Mouse (Mus musculus): ENCODE results near the gene Csnk1e.
A peak's percentile ranks its signal among the peaks of the same experiment; 100 is the strongest.

The Csnk1e gene

DNA sequence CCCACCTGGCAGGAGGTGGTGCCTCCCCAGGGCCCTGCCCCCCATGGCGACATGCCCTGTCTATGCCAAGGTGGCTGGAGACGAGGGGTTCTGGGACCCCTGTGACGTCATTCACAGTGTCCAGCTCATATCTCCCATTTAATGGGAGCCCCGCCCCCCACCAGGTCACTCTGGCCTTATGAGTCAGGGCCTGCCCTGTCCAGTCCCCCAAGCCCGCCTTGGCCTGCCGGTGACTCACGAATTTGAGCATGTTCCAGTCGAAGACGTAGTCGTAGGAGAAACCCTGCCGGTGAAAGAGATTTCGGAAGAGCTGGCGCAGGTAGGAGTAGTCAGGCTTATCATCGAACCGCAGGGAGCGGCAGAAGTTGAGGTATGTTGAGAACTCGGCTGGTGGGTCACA, 30.8 kb downstream of the Csnk1e start:
- DNase-seq (ENCODE audit: low spot score in 2 of 2): no peak

DNA sequence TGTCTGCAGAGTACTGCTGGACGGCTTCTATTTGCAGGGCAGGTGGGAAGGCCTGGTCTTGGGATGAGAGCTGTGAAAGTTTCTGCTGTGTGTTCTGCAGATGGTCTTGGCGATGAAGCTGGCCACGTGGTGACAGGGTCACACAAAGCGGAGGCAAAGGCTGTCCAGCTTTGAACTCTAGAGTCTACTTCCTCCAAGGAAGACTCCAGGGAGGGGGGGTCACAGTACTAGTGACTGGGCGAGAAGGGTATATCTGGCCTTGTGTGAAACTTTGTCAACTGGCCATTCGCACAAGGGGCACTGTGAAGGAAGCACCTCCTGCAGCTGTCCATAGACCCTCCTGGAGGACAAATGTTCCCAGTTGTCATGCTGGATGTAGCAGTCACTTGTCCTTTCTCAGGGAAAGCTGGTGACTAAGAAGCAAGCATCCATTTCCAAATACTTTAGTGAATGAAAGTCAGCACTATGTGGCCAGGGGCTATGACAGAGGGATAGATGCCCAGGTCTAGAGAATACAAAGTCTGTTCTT, 32.6 kb downstream of the Csnk1e start:
- DNase-seq (ENCODE audit: low spot score in 2 of 2): no peak

DNA sequence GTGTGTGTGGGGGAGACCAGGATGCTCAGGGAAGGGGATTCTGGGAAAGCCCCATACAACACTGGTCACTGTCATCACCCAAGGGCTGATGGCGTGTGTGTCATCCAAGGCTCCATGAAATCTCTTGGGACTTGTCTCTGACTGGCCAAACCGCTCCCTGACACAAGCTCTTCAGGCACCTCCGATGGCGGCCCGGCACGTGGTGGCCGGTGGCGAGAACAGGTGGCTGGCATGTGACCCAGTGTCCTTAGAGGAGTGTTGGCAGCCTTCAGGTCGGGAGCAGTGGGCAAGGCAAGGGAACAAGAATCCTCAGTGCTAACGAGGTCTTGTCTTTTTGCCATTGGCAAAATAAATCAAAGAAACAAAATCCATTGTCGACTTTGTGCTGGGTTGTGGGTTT, 36.7 kb downstream of the Csnk1e start:
- no peak for DNase-seq (ENCODE audit: low spot score in 2 of 2)

DNA sequence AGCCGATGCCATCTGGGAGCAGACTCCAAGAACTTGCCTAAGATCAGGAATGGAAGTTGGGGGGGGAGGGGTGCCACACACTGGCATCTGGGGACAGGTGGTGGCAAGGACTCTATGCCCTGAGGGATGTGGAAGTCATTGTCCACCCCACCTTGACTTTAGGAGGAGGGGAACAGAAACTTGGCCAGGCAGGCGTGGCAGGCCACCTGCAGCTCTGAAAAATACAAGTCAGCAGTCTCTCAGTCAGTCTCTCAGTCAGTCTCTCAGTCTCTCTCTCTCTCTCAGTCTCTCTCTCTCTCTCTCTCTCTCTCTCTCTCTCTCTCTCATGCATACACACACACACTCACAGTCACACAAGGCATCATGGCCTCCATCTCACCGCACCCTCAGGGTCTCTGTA, 37.1 kb downstream of the Csnk1e start:
- no peak for DNase-seq (ENCODE audit: low spot score in 2 of 2)

DNA sequence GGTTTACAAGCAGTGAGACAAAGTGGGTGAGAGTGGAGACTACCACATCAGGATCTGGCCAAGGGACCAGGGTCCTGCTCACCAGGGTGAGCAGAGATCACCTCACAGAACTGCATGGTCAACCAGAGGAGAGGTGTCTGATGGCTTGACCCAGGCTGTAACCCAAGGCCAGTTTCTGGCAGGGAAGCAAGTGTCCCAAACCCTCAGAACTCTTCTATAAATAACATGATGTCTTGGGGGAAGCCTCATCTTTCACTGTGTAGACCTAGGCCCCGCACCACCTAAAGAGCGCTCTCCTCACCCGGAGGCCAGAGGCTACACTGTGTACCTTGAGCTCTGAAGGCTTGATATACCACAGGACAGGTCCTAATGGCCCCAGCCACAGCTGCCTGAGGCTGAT, 38.0 kb downstream of the Csnk1e start:
- no peak for DNase-seq (ENCODE audit: low spot score in 2 of 2)

DNA sequence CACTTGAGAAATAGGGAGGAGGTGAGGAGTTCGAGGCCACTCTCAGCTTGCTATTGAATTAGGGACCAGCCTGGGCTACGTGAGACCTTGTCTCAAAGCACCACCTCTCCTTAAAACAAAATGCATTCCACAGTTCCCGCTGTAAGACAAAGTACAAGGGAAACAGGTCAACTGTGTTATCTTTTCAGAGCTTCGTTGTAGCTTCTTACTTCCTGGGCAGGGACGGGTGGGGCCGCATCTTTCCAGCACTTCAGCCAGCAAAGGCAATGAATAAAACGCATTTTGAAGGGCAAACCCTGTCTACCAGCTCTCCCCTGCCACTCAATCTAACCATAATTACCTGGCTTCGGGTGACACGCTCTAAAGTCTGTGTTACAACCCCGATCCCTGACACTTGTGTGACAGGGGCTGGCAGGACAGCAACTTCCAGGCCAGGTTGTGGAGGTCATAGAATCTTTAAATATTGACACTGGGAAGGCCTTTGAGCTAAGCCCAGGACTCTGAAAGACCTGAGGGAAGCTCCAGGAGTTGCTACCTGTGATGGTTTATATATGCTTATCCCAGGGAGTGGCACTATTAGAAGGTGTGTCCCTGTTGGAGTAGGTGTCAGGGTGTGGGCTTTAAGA, 38.8 kb downstream of the Csnk1e start:
- no peak for DNase-seq (ENCODE audit: low spot score in 2 of 2)

DNA sequence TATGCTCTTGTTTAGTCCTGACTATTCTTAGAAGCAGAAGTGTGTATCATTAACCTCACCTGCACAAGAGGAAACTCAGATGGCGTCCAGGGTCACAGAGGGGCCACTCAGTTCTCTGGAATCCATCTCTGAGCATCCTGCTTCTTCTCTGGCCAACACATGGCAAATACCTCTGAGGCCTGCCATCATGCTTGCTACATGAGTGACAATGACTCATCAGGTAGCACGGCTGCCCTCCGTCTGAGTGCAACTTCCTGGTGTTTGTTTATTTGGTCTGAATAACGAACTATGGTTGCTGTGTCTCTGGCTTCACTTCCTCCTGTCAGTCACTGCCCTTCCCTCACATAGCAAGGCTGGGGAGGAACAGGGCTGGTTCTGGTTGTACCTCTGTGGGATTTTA, 40.9 kb downstream of the Csnk1e start:
- DNase-seq (ENCODE audit: low spot score in 2 of 2): no peak

DNA sequence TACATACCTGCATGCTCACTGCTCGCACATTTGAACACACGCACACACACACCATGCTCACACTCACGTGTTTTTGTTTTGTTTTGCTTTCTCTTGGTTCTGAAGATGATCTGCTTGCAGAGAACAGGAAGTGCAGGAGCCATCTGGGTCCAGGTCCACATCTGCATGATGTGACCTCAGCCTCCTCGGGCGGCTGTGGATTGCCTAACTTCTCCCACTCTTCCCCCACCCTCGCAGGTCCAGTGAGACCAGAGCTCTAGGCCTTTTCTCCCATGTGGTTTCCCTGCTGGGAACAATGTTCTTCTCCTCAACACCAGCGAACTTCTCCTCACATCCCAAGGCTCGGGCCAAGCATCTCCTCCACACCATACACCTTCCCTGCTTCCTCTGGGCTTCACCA, 41.6 kb downstream of the Csnk1e start:
- DNase-seq (ENCODE audit: low spot score in 2 of 2): no peak

DNA sequence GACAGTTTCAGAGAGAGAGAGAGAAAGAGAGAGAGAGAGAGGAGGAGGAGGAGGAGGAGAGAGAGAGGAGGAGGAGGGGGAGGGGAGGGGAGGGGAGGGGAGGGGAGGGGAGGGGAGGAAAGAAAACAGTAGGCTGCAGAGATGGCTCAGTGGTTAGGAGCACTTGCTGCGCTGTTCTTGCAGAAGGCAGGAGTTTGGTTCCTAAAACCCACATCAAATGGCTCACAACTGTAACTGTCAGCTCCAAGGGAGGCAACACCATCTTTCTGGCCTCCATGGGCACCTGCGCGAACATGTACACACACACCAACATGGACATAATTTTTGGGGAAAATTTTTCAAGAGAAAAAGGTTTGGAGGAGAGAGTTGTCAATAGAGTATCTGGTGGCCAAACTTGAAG, 42.2 kb downstream of the Csnk1e start:
- DNase-seq (ENCODE audit: low spot score in 2 of 2): no peak

DNA sequence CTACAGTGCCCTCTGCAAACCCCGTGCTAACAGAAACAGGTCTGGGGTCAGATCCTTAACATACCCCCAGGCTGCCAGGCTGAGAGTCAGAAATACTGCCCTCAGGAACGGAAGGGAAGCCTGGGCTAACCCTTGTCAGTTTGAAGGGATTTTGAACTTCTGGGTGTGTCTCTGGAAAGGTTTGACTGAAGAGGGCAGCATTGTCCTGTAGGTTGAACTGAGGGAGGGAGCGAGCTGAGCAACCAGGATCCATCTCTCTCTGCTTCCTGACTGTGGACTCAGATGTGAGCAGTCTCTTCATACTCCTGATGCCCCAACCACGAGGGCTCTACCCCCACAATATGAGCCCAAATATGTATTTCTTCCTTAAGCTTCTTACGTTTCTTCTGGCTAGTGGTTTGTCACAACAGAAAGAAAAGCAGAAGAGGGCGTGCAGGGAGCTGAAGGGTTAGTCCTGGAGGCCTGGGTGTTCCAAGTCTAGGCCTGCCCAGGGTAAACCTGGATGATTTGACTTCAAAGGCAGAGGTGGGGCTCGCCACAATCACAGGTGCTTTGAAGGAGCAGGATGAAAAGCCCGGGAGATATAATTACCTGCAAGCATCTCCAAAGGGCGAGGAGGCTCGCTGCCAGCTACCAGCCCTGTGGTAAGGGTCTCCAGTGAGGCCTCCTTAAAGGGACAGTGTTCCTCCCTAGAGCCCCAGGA, 43.9 kb downstream of the Csnk1e start:
- DNase-seq (ENCODE audit: low spot score in 2 of 2): no peak

DNA sequence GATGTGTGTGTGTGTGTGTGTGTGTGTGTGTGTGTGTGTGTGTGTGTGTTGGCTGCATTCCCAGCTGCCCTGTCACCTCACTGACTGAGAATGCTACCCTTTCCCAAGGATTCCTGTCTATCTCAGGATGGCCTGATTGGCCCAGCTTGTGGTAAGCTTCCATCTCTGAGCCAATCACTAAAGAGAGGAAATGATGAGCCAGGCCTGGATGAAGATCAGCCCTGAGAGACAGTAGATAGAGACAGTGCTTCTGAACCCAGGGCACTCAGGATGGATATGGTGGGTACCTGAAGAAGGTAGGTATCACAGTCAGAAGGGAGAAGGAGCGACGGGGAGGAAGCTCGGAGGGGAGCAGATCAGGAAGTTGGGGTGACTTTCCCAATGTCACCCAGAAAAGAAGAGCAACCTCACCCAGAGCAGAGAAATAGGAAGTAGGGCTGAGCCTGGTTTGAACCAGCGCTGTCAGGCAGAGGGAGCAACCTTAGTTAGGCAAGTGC, 46.2 kb downstream of the Csnk1e start:
- no peak for DNase-seq (ENCODE audit: low spot score in 2 of 2)

DNA sequence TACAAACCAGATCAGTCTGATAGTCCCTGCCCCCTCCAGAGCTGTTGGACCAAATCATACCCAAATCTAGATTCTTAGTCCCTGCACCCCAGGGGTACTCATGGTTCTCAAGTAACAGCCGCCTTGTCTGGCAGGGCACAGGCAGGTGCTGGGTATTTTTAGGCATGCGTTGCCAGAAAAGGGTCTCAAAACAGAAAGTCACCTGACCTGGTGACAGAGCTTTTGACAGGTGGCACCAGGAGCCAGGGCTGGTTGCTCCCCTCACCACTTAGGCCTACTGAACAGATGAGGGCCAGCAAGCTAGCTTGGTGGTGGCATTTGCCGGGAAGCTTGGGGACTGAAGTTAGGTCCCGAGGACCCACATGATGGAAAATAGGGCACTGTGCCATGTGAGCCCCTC, 48.8 kb downstream of the Csnk1e start:
- DNase-seq (ENCODE audit: low spot score in 2 of 2): no peak

DNA sequence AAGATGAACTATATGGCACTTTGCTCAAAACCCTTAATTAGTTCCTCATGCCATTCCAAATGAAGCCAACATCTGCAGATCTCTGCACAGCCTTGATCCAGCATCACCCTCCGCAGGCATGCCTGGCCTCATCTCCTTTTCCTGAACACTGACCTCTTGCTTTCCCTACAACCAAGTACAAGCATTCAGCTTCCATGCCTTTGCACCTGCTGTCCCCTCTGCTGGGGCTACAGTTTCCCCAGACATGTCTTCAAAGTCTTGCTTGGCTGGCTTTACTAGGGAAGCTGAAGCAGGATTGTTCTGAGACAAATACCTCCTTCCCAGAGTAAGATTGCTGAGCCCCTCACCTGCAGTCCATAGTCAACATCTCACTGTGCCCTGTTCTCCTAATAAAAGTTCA, 51.1 kb downstream of the Csnk1e start:
- DNase-seq (ENCODE audit: low spot score in 2 of 2): no peak

DNA sequence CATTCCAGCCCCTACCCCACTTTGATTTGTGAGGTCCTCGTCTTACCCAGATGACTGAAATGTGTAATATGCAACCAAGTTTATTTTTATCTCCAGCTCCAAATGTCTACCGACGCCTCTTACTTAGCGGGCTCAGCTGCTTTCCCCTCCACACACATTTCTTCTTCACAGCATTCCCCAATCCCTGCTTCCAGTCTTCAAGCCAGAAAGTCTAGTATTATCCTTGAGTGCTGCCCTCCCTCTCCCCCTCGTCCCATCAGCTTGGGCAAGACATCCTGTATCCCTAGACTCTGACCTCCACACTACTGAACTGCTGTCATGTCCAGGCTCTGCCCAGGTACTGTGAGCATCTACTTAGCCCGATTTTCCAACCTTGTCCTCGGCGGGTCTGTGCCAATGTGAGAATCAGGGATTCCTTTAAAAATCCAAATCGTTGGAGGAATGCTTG, 51.6 kb downstream of the Csnk1e start:
- DNase-seq (ENCODE audit: low spot score in 2 of 2): no peak

DNA sequence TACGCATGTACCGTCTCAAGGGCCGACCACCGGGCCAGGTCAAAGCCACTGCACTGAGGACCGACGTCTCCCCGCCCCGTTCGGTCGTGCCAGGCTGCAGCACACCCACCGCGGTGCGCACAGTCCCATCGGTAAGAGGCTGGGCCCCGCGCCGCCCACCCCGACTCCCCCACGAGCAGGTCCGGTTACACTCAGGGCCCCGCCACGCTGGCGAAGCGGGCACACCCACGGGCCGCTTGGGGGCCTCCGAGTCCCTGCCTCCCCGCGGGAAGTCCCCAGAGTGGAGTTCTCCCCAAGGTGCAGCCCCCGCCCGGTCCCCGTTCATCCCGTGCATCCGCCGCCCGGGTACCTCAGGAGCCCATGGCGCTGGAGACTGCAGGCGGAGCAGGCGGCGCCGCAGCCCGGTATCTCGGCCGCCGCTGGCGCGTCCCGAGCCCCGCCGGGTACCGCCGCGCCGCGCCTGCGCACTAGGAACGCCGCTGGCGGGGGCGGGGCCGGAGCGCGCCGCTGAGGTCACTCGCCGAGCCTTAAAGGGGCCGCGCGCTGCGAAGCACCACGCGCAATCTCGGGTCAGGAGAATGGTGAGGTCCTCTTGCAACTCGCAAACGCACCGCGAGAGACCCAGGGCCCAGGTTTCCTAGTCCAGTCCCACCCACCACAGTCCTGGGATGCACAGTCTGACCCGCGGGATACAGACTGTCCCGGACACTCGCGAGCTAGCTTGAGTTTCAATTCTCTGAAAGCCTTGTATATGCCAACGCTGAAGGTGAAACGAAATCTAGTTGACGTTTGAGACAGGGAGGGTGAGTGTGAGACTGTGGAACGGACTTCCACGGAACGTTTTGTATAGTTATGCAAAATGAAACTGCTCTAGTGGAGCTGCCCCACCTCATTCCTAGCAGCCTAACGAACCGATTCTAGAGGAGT, 52.3 kb downstream of the Csnk1e start, which contains the start of gene Tmem184b:
Gene Tmem184b (minus strand): TSS at position 734 of the 927 bp plus-strand sequence.
- DNase-seq (ENCODE audit: low spot score in 2 of 2): peak; percentile 69 to 88

DNA sequence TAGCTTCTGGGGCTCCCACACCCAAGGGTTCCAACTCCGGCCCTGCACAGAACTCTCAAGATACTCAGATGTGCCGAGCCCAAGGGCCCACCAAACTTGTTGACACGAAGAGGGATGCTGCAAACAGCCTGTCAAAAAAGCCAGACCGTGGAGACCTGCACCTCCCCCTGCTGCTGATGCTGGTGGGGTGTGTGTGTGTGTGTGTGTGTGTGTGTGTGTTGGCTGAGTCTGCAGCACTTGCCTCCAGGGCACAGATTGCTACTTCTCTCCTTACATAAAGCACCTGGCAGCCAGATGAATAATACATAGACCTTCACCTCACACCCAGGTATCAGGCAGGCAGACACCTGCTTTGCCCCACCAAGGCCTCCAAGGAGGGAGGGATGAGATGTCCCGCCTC, 53.2 kb downstream of the Csnk1e start:
- no peak for DNase-seq (ENCODE audit: low spot score in 2 of 2)

DNA sequence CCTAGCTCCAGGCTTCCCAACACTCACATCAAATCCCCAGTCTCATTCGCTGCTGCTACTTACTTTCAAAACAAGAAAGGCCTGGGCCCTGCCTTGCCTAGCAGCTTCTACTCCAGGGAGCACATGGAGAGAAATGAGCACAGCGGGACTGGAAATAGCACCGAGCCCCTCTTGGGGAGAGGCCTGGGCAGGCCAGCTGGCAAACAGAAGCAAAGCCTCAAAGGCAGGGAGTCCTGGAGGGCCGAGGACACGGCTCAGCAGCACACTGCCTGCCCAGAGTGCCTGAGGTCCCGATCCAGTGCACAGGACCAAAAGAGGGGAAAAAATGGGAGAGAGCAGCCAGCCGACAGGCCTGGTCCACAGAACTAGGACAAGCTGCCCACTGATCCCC, 54.4 kb downstream of the Csnk1e start:
- DNase-seq (ENCODE audit: low spot score in 2 of 2): no peak

DNA sequence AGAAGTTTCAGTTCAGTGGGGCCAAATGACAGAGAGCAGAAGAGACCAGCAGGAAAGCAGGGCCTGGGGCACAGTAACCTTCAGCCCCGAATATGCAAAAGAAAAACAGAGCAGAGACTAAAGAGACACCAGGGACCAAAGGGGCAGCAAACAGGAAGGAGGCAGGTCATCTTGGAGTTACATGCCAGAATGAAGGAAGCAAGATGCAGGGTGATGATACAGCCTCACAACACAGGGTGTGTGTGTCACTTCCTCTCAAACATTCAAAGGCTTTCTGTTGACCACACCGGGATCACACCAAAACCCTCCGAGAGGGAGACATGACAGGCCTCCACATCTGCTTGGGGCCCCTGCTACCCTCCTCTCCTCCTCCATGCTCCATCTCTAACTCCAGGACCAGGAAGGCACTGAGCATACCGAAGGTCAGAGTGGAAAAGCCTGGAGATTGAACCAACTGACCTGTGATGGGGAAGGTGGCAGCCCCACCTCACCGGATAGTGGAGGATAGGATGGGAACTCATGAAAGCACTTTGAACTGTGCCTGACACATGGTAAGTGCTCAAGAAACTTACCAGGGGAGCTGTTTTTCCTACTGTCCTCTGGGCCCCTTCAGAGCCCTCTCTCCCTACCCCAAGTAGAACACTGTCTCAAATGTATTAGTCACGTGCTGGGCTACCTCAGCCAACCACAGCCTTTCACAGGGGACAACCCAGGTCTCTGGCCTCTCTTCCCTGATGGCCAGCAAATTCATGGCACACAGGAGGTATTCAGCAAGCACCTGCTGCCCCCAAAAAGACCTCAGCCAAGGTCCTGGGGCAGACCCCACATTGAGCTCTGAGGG, 55.0 kb downstream of the Csnk1e start:
- DNase-seq (ENCODE audit: low spot score in 2 of 2): no peak

DNA sequence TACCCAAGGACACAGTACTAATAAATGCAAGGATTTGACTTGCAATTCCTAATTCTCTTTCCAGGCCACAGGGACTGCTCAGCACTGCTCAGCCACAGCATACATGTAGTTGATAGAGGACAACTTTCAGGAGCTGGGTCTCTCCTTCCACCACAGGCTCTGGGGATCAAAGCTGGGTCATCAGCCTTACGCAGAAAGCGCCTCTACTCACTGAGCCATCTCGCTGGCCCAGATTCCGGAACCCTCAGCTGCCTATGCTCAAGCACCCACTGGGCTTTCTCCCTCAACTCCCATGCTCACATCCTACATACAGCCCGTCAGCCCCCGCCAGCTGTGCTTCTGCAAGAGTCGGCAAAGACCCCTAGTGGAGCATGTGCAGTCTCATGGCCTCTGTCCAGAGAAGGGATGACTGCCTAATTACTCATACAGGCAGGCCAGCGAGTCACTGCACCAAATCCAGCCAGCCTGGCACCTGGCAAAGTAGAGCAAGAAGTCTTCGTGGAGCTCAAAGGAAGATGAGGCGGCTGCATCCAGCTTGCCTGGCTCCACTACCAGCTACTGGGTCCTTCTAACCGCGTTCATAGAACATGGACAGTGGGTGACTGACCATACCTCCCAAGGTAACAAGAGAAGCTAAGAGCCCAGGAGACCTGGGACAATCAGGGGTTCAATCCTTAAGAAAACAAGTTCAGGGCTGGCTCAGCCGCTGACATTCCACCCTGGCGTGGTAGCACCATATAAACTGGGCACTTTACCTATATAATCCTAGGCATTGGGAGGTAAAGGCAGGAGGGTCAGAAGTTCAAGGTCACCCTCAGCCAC, 55.9 kb downstream of the Csnk1e start:
- DNase-seq (ENCODE audit: low spot score in 2 of 2): no peak

DNA sequence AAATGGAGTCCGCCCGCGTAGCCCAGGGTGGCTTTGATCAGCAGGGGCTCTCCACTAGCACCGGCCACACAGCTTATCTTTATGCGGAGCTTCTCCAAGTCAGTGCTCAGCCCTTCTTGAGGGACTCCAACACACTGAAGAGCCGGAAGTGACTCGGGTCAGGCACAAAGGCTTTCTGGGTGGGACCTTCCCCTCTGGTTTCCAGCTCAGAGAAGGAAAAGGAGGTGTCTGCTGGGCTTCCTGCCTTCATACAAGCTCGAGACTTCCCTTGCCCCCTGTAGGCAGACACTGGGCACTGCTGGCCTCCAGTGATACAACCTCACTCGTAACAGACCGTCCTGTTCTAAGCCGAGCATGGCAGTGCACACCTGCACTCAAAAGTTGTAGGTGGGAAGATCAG, 58.6 kb downstream of the Csnk1e start:
- no peak for DNase-seq (ENCODE audit: low spot score in 2 of 2)
